In genomic region chr13:19133833-19134232, GRCm38 (mm10) we compare ENCODE assay signal across 8 mouse cellular contexts.
DNase-seq lines count a peak whose midpoint lies in the region; ATAC-seq and TF ChIP-seq lines count a peak whose summit lies in the region.
"Had no signal": no experiment of that assay in that cellular context is flagged by ENCODE, and none has a peak within 500 bp of the region (broad histone marks: within the 10 kb centered on the region; RNA-seq: fewer than 3 reads in every experiment).

No protein-coding gene starts in this region.

- ATAC-seq in liver, embryonic 14.5 days (ENCODE audit: insufficient read depth), result peak; percentile 53; the same call in 1 of the 2 replicates

- peaks cover 0 to 4% of the 10 kb centered on the region in 2 experiments; a peak in 2 of 4 replicates for H3K4me1 ChIP-seq in liver, embryonic 14.5 days (replicated peaks; ENCODE audit: control insufficient read depth in 2 of 2, insufficient read depth in 2 of 2, low read length in 1 of 2)

- H3K4me2 ChIP-seq in liver, embryonic 14.5 days (ENCODE audit: low read depth), result no peak overlapping the region

- no peaks in the 10 kb centered on the region for H3K36me3 ChIP-seq in liver, embryonic 14.5 days (replicated peaks; ENCODE audit: control insufficient read depth, insufficient read depth, low read depth)

- DNase-seq in urinary bladder, postnatal 36 days (ENCODE audit: low spot score in 2 of 2), result peak; percentile 6 to 7
- no peak for DNase-seq in urinary bladder, postnatal 10 days (ENCODE audit: low spot score)
- peak; percentile 13 for DNase-seq in c-Kit-negative CD71-positive TER-119-positive erythroid progenitor cells, embryonic 14.5 days (ENCODE audit: low read depth, low spot score)
- DNase-seq in fibroblast of lung, adult 2 months (ENCODE audit: low read depth), result peak; percentile 19
- DNase-seq in kidney, postnatal 25 days, result peak; percentile 36 to 60
- no peak for DNase-seq in liver, embryonic 14.5 days (ENCODE audit: low read depth in 3 of 3, low spot score in 3 of 3)
- DNase-seq in right cerebral cortex, postnatal 14 days, result peak; percentile 57

- no peak overlapping the region for H3K9ac ChIP-seq in liver, embryonic 14.5 days (replicated peaks)

- H3K27ac ChIP-seq in liver, embryonic 14.5 days, result no peak overlapping the region

- TF ChIP-seq CTCF in liver, embryonic 14.5 days (IDR thresholded peaks at IDR 0.05; ENCODE audit: low read depth), result peak; percentile 84

- H3K27me3 ChIP-seq in liver, embryonic 14.5 days (ENCODE audit: control insufficient read depth, insufficient read depth, low read length), result no peaks in the 10 kb centered on the region

- 27% methylated on average over 4 of the region's 4 CpGs for WGBS in liver, embryonic 14.5 days (ENCODE audit: insufficient replicate concordance)

- no peaks in the 10 kb centered on the region for H3K9me3 ChIP-seq in liver, embryonic 14.5 days (ENCODE audit: control insufficient read depth, low read length)

- TF ChIP-seq EP300 in liver, embryonic 14.5 days (IDR thresholded peaks at IDR 0.05; ENCODE audit: low read depth), result 0 out of 2 replicates have a peak, but pooled peaks have one; percentile 19

- H3K4me3 ChIP-seq in liver, embryonic 14.5 days (ENCODE audit: insufficient read depth in 1 of 2, low read depth in 2 of 2, low read length in 2 of 2), result no peak overlapping the region
- H3K4me3 ChIP-seq: myocyte had no signal

Comparison
In these comparisons a context has a peak if more than half of its experiments do, and no peak if none do; other contexts are left out.
1. DNase-seq: peak in urinary bladder, postnatal 36 days (2 of 2), c-Kit-negative CD71-positive TER-119-positive erythroid progenitor cells, embryonic 14.5 days (single experiment), fibroblast of lung, adult 2 months (single experiment), kidney, postnatal 25 days (2 of 2) and right cerebral cortex, postnatal 14 days (single experiment); none in urinary bladder, postnatal 10 days (single experiment) and liver, embryonic 14.5 days (0 of 3).